Mouse (Mus musculus): ENCODE measurements around the gene Gbf1. TPM values are rescaled to one million over a fixed set of nuclear protein-coding genes. Genes with fewer than 3 reads are reported as not detected.

Gene Gbf1
- total and polyA plus RNA-seq, 2 experiments from 2014 or later: 41.9 to 54.4 TPM

GRCm38 (mm10) chr19:46305432-46306267 is 153.3 kb downstream of the Gbf1 start:
- ATAC-seq: peak; percentile 34; the same call in 1 of the 2 replicates
- Histone ChIP-seq H3K27me3 (ENCODE audit: insufficient read depth, low read length) (peaks cover 13% of the 10 kb centered on the region), H3K27ac (ENCODE audit: low read depth, low read length) (no peak overlapping the region), H3K9ac (peak overlapping the region; percentile 46), H3K4me2 (ENCODE audit: low read depth) (peak overlapping the region; percentile 79), H3K4me1 (ENCODE audit: insufficient read depth) (peaks cover 6% of the 10 kb centered on the region; the same call in 1 of the 2 replicates), H3K9me3 (ENCODE audit: low read length) (no peaks in the 10 kb centered on the region), H3K36me3 (ENCODE audit: insufficient read depth) (0 out of 2 replicates have a peak, but pooled peaks cover under 1% of the 10 kb centered on the region), H3K4me3 (ENCODE audit: low read depth, low read length) (peak overlapping the region; percentile 48)
- 5% methylated on average over 42 of the region's 43 CpGs for WGBS
- DNase-seq: peak; percentile 77
- no peak for TF ChIP-seq CTCF (IDR thresholded peaks at IDR 0.05; ENCODE audit: low read depth)

- Histone ChIP-seq H3K36me3 (ENCODE audit: insufficient read depth) (peaks cover 7% of the 10 kb centered on the region), H3K4me3 (ENCODE audit: low read depth, low read length) (no peak overlapping the region; the same call in 1 of the 2 replicates), H3K27me3 (ENCODE audit: insufficient read depth, low read length) (peaks cover 13% of the 10 kb centered on the region), H3K4me1 (ENCODE audit: insufficient read depth) (peaks cover 6% of the 10 kb centered on the region; the same call in 1 of the 2 replicates), H3K27ac (ENCODE audit: low read depth, low read length) (no peak overlapping the region), H3K9ac (no peak overlapping the region), H3K9me3 (ENCODE audit: low read length) (no peaks in the 10 kb centered on the region), H3K4me2 (ENCODE audit: low read depth) (peak overlapping the region; percentile 79)
- DNase-seq: no peak
- ATAC-seq: no peak
- WGBS: 56% methylated on average over 5 of the region's 5 CpGs
- no peak for TF ChIP-seq CTCF (IDR thresholded peaks at IDR 0.05; ENCODE audit: low read depth)
Measured at GRCm38 (mm10) chr19:46306268-46306610, 153.9 kb downstream of the Gbf1 start.

GRCm38 (mm10) chr19:46306751-46307289 is 154.5 kb downstream of the Gbf1 start:
- Histone ChIP-seq H3K27ac (ENCODE audit: low read depth, low read length) (no peak overlapping the region), H3K4me3 (ENCODE audit: low read depth, low read length) (no peak overlapping the region), H3K27me3 (ENCODE audit: insufficient read depth, low read length) (peaks cover 13% of the 10 kb centered on the region), H3K9me3 (ENCODE audit: low read length) (no peaks in the 10 kb centered on the region), H3K36me3 (ENCODE audit: insufficient read depth) (peaks cover 10% of the 10 kb centered on the region), H3K4me2 (ENCODE audit: low read depth) (no peak overlapping the region), H3K4me1 (ENCODE audit: insufficient read depth) (peaks cover 6% of the 10 kb centered on the region; the same call in 1 of the 2 replicates), H3K9ac (no peak overlapping the region)
- 91% methylated on average over 9 of the region's 9 CpGs for WGBS
- ATAC-seq (no peak), DNase-seq (no peak)
- TF ChIP-seq CTCF (IDR thresholded peaks at IDR 0.05; ENCODE audit: low read depth): no peak

GRCm38 (mm10) chr19:46307781-46308180 is 155.5 kb downstream of the Gbf1 start:
- Histone ChIP-seq H3K4me3 (ENCODE audit: low read depth, low read length) (no peak overlapping the region), H3K27ac (ENCODE audit: low read depth, low read length) (no peak overlapping the region), H3K9ac (no peak overlapping the region), H3K9me3 (ENCODE audit: low read length) (no peaks in the 10 kb centered on the region), H3K27me3 (ENCODE audit: insufficient read depth, low read length) (peaks cover 13% of the 10 kb centered on the region), H3K4me2 (ENCODE audit: low read depth) (no peak overlapping the region), H3K4me1 (ENCODE audit: insufficient read depth) (peaks cover 6% of the 10 kb centered on the region; the same call in 1 of the 2 replicates), H3K36me3 (ENCODE audit: insufficient read depth) (peaks cover 20% of the 10 kb centered on the region)
- ATAC-seq (no peak), DNase-seq (no peak)
- WGBS: 82% methylated on average over 16 of the region's 16 CpGs
- TF ChIP-seq CTCF (IDR thresholded peaks at IDR 0.05; ENCODE audit: low read depth): no peak

GRCm38 (mm10) chr19:46308303-46308702 is 156.0 kb downstream of the Gbf1 start:
- H3K9ac ChIP-seq: 0 out of 2 replicates have a peak overlapping the region, but pooled peaks have one; percentile 56
- H3K36me3 ChIP-seq (ENCODE audit: insufficient read depth): peaks cover 25% of the 10 kb centered on the region
- no peaks in the 10 kb centered on the region for H3K9me3 ChIP-seq (ENCODE audit: low read length)
- no peak for TF ChIP-seq CTCF (IDR thresholded peaks at IDR 0.05; ENCODE audit: low read depth)
- peaks cover 6% of the 10 kb centered on the region; the same call in 1 of the 2 replicates for H3K4me1 ChIP-seq (ENCODE audit: insufficient read depth)
- whole genome bisulfite sequencing: 62% methylated on average over 16 of the region's 16 CpGs
- ATAC-seq (no peak), DNase-seq (no peak)
- H3K27ac ChIP-seq (ENCODE audit: low read depth, low read length): no peak overlapping the region
- peak overlapping the region; percentile 46; the same call in 1 of the 2 replicates for H3K4me3 ChIP-seq (ENCODE audit: low read depth, low read length)
- H3K27me3 ChIP-seq (ENCODE audit: insufficient read depth, low read length): peaks cover 13% of the 10 kb centered on the region
- peak overlapping the region; percentile 90 for H3K4me2 ChIP-seq (ENCODE audit: low read depth)

GRCm38 (mm10) chr19:46308706-46309435 is 156.6 kb downstream of the Gbf1 start:
- Histone ChIP-seq H3K4me3 (ENCODE audit: low read depth, low read length) (peak overlapping the region; percentile 46), H3K27ac (ENCODE audit: low read depth, low read length) (no peak overlapping the region), H3K9ac (peak overlapping the region; percentile 56), H3K36me3 (ENCODE audit: insufficient read depth) (peaks cover 29% of the 10 kb centered on the region), H3K27me3 (ENCODE audit: insufficient read depth, low read length) (peaks cover 13% of the 10 kb centered on the region), H3K4me1 (ENCODE audit: insufficient read depth) (peaks cover 6% of the 10 kb centered on the region; the same call in 1 of the 2 replicates), H3K4me2 (ENCODE audit: low read depth) (peak overlapping the region; percentile 90), H3K9me3 (ENCODE audit: low read length) (no peaks in the 10 kb centered on the region)
- TF ChIP-seq CTCF (IDR thresholded peaks at IDR 0.05; ENCODE audit: low read depth): peak; percentile 98
- DNase-seq: peak; percentile 95
- WGBS: 1% methylated on average over 46 of the region's 47 CpGs
- ATAC-seq: peak; percentile 84
